Mouse (Mus musculus) CH12.LX (cell line): ENCODE results near the gene Gm10447. TPM values are rescaled to one million over a fixed set of nuclear protein-coding genes. Genes with fewer than 3 reads are reported as not detected.

Experiments used
- DNase-seq: peaks from one replicate; pipeline ENCODE4 v3.0.0-alpha.2; 2013; ENCODE audit errors: extremely low read depth
- H3K27ac ChIP-seq: 2 replicates; pipeline ENCODE4 v1.5.1; 2012; ENCODE audit warnings: low read depth, mild to moderate bottlenecking, control low read depth, moderate library complexity; ENCODE audit not compliant: insufficient read depth
- H3K27me3 ChIP-seq: replicated peaks from 2 replicates; pipeline ENCODE3; 2012; ENCODE audit warnings: inconsistent platforms
- H3K36me3 ChIP-seq, 2 experiments: replicated peaks in 1 of 2; 2 replicates each; pipeline versions ENCODE3 to v1.6.1; 2012; ENCODE audit warnings: inconsistent platforms in 1 of 2, low read length in 1 of 2, mild to moderate bottlenecking in 1 of 2, mixed read lengths in 1 of 2, moderate library complexity in 1 of 2; ENCODE audit not compliant: control insufficient read depth in 1 of 2, insufficient read depth in 1 of 2
- H3K4me1 ChIP-seq, 2 experiments: 2 replicates each; pipeline ENCODE4 v1.6.1; 2012; ENCODE audit warnings: inconsistent platforms in 1 of 2, moderate library complexity in 1 of 2; ENCODE audit not compliant: insufficient read depth in 2 of 2, control insufficient read depth in 1 of 2
- H3K4me2 ChIP-seq: 2 replicates; pipeline ENCODE4 v1.6.1; 2012; ENCODE audit warnings: low read depth, mild to moderate bottlenecking, control low read depth; ENCODE audit not compliant: poor library complexity, insufficient read depth, severe bottlenecking
- H3K4me3 ChIP-seq, 3 experiments: fragments of 150-350 bp in 1 of 3; sonication (generic) in 1 of 3; replicated peaks in 1 of 3; 2 replicates each; pipeline versions ENCODE3 to v1.5.1; 2011 to 2012; ENCODE audit warnings: low read depth in 2 of 3, low read length in 2 of 3, mild to moderate bottlenecking in 2 of 3, moderate library complexity in 2 of 3, control low read depth in 1 of 3, improper control_type of control experiment in 1 of 3, inconsistent platforms in 1 of 3, mixed read lengths in 1 of 3; ENCODE audit not compliant: poor library complexity in 1 of 3
- H3K79me2 ChIP-seq: replicated peaks from 2 replicates; pipeline ENCODE4 v1.6.1; 2012; ENCODE audit warnings: mild to moderate bottlenecking, moderate library complexity; ENCODE audit not compliant: control insufficient read depth, poor library complexity, insufficient read depth, severe bottlenecking; ENCODE audit errors: extremely low read depth
- H3K9ac ChIP-seq: 2 replicates; pipeline ENCODE4 v1.6.1; 2012; ENCODE audit warnings: low read depth, mild to moderate bottlenecking, control low read depth, moderate library complexity; ENCODE audit not compliant: insufficient read depth
- H3K9me3 ChIP-seq: replicated peaks from 2 replicates; pipeline ENCODE3; 2012; ENCODE audit warnings: low read length, inconsistent platforms, mixed read lengths
- BHLHE40 ChIP-seq: IDR thresholded peaks from 2 replicates; pipeline ENCODE4 v1.6.1; 2011; ENCODE audit warnings: mild to moderate bottlenecking, low read depth, low read length, improper control_type of control experiment
- CHD2 ChIP-seq: IDR thresholded peaks from 2 replicates; pipeline ENCODE4 v1.6.1; 2011; ENCODE audit warnings: low read length, improper control_type of control experiment
- CTCF ChIP-seq, 2 experiments: IDR thresholded peaks in 1 of 2; conservative IDR thresholded peaks in 1 of 2; 2 replicates each; pipeline ENCODE4 v1.5.1; 2011 to 2012; ENCODE audit warnings: low read depth in 2 of 2, low read length in 2 of 2, improper control_type of control experiment in 1 of 2, inconsistent platforms in 1 of 2, mild to moderate bottlenecking in 1 of 2, moderate library complexity in 1 of 2
- EP300 ChIP-seq: IDR thresholded peaks from 2 replicates; pipeline ENCODE4 v1.6.1; 2011; ENCODE audit warnings: low read length, improper control_type of control experiment
- HCFC1 ChIP-seq: IDR thresholded peaks from 2 replicates; pipeline ENCODE4 v1.6.1; 2012; ENCODE audit warnings: low read depth, mild to moderate bottlenecking, inconsistent platforms, low read length, improper control_type of control experiment
- JUN ChIP-seq: IDR thresholded peaks from 2 replicates; pipeline ENCODE4 v1.6.1; 2011; ENCODE audit warnings: low read depth, mild to moderate bottlenecking, low read length, improper control_type of control experiment, moderate library complexity; ENCODE audit not compliant: insufficient read depth
- MAX ChIP-seq: IDR thresholded peaks from 2 replicates; pipeline ENCODE4 v1.6.1; 2011; ENCODE audit warnings: low read length, improper control_type of control experiment
- MXI1 ChIP-seq: IDR thresholded peaks from 2 replicates; pipeline ENCODE4 v1.6.1; 2011; ENCODE audit warnings: mild to moderate bottlenecking, low read depth, low read length, improper control_type of control experiment
- MYC ChIP-seq: IDR thresholded peaks from 2 replicates; pipeline ENCODE4 v1.6.1; 2011; ENCODE audit warnings: low read depth, mild to moderate bottlenecking, improper control_type of control experiment, low read length
- RAD21 ChIP-seq: IDR thresholded peaks from 2 replicates; pipeline ENCODE4 v1.6.1; 2011; ENCODE audit warnings: low read depth, mild to moderate bottlenecking, low read length, improper control_type of control experiment, moderate library complexity
- SIN3A ChIP-seq: IDR thresholded peaks from 2 replicates; pipeline ENCODE4 v1.6.1; 2012; ENCODE audit warnings: low read length, improper control_type of control experiment, inconsistent platforms
- SMC3 ChIP-seq: IDR thresholded peaks from 2 replicates; pipeline ENCODE4 v1.6.1; 2011; ENCODE audit warnings: low read depth, low read length, improper control_type of control experiment
- TBP ChIP-seq: conservative IDR thresholded peaks from 2 replicates; pipeline ENCODE4 v1.6.1; 2011; ENCODE audit warnings: low read depth, low read length, improper control_type of control experiment
- UBTF ChIP-seq: IDR thresholded peaks from 2 replicates; pipeline ENCODE4 v1.6.1; 2012; ENCODE audit warnings: low read depth, mild to moderate bottlenecking, inconsistent platforms, low read length, improper control_type of control experiment, moderate library complexity
- USF1 ChIP-seq: IDR thresholded peaks from 2 replicates; pipeline ENCODE4 v1.6.1; 2014; ENCODE audit warnings: low read depth, mild to moderate bottlenecking, inconsistent platforms, low read length, improper control_type of control experiment
- ZC3H11A ChIP-seq: IDR thresholded peaks from 2 replicates; pipeline ENCODE4 v1.6.1; 2012; ENCODE audit warnings: low read depth, mild to moderate bottlenecking, inconsistent platforms, low read length, improper control_type of control experiment
- ZNF384 ChIP-seq: IDR thresholded peaks from 2 replicates; pipeline ENCODE4 v1.6.1; 2012; ENCODE audit warnings: low read depth, low read length, improper control_type of control experiment, inconsistent platforms
- dilution Hi-C: fragments of 300-500 bp; cut with MboI; formaldehyde crosslinking; loops from 2 replicates; pipeline ENCODE4 v1.14.3; 2020; ENCODE audit warnings: low sequenced_read_pairs; ENCODE audit not compliant: extremely low pct_unique_long_range_greater_than_20kb, extremely low pct_ligation_motif_present
- in situ Hi-C: fragments of 300-500 bp; cut with MboI; formaldehyde crosslinking; loops from 3 replicates; pipeline ENCODE4 v1.14.3; 2019; ENCODE audit warnings: low sequenced_read_pairs, low pct_ligation_motif_present, low pct_unique_long_range_greater_than_20kb, mixed read lengths
- polyA plus RNA-seq: library from polyadenylated mRNA; unstranded; fragments of >175 nt; gene quantifications from 2 replicates; pipeline ENCODE4 v1.2.1, GENCODE M21; 2012; ENCODE audit warnings: low read depth; ENCODE audit not compliant: insufficient read length
- total RNA-seq, 2 experiments: library from RNA; depleted of rRNA; stranded (reverse); fragments of 300-350 nt in 1 of 2; fragments of >200 nt in 1 of 2; gene quantifications; 2 replicates each; pipeline ENCODE4 v1.2.3; 2012 to 2014

Gm10447 gene
- total and polyA plus RNA-seq, 3 experiments, result not detected

GRCm38 (mm10) chr11:53502039-53502765 is 45.3 kb upstream of the Gm10447 start:
- Histone ChIP-seq H3K79me2 (no peaks in the 10 kb centered on the region), H3K27ac (no peak overlapping the region), H3K4me3 (no peak overlapping the region), H3K27me3 (no peaks in the 10 kb centered on the region), H3K4me1 (peaks cover 23 to 61% of the 10 kb centered on the region in 2 experiments), H3K36me3 (no peaks in the 10 kb centered on the region), H3K4me2 (no peak overlapping the region), H3K9ac (no peak overlapping the region), H3K9me3 (no peaks in the 10 kb centered on the region)
- dilution Hi-C loops (no loop called here), in situ Hi-C loops (no loop called here)
- no peak for TF ChIP-seq SIN3A
- peak; percentile 55 for TF ChIP-seq RAD21
- no peak for TF ChIP-seq JUN
- peak; percentile 45 for TF ChIP-seq SMC3
- TF ChIP-seq CTCF (conservative IDR thresholded peaks at IDR 0.05 in 1 of 2, IDR thresholded peaks at IDR 0.05 in 1 of 2; ENCODE audit: low read depth in 2 of 2, low read length in 2 of 2), result peak in 1 of 2 experiments; percentile 59; a peak in 2 of 4 replicates
- TF ChIP-seq TBP, result no peak
- peak; percentile 48; the same call in 1 of the 2 replicates for TF ChIP-seq MYC
- 0 out of 2 replicates have a peak, but pooled peaks have one; percentile 24 for TF ChIP-seq MAX
- TF ChIP-seq BHLHE40, result peak; percentile 94
- peak; percentile 78; the same call in 1 of the 2 replicates for TF ChIP-seq CHD2
- no peak for TF ChIP-seq USF1
- no peak for TF ChIP-seq ZC3H11A
- DNase-seq, result no peak

GRCm38 (mm10) chr11:53500569-53500968 is 43.7 kb upstream of the Gm10447 start:
- H3K9me3 ChIP-seq, result no peaks in the 10 kb centered on the region
- no peak for DNase-seq
- in situ Hi-C loops, result no loop called here
- H3K4me2 ChIP-seq, result no peak overlapping the region
- no peaks in the 10 kb centered on the region for H3K36me3 ChIP-seq
- TF ChIP-seq MXI1, result no peak
- no peak for TF ChIP-seq USF1
- no peak for TF ChIP-seq MYC
- TF ChIP-seq CTCF (conservative IDR thresholded peaks at IDR 0.05 in 1 of 2, IDR thresholded peaks at IDR 0.05 in 1 of 2; ENCODE audit: low read depth in 2 of 2, low read length in 2 of 2), result no peak
- TF ChIP-seq SIN3A, result no peak
- TF ChIP-seq ZNF384, result no peak
- TF ChIP-seq BHLHE40, result no peak
- no peak for TF ChIP-seq HCFC1
- TF ChIP-seq UBTF, result no peak
- no peak for TF ChIP-seq EP300
- dilution Hi-C loops, result no loop called here
- H3K9ac ChIP-seq, result no peak overlapping the region
- H3K27ac ChIP-seq, result no peak overlapping the region
- H3K4me1 ChIP-seq, result peaks cover 28 to 74% of the 10 kb centered on the region in 2 experiments
- H3K4me3 ChIP-seq, result no peak overlapping the region
- H3K79me2 ChIP-seq, result no peaks in the 10 kb centered on the region
- H3K27me3 ChIP-seq, result no peaks in the 10 kb centered on the region
